In the genomic region with DNA sequence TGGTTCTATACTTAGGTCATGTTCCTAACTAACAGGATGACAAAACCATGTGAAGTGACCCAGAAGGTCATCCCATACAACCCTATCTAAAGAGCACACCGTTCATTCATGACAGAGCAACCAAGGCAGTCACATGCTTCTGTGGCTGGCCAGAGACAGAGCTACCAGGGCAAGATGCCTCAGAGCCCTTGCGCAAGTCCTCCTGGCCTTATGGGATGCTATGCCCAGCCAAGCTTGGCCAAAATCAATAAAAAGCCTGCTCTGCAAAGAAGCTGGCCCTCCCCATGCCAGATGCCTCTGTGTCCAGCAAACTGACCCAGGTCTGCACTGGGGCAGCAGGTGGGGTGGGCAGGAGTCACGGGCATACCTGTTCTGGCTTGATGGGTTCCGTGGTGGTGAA, we compare ENCODE assay signal across 10 mouse cellular contexts.
"Had no signal": no experiment of that assay in that cellular context is flagged by ENCODE, and none has a peak within 500 bp of the region (broad histone marks: within the 10 kb centered on the region; RNA-seq: fewer than 3 reads in every experiment).

No protein-coding gene starts in this region.

- DNase-seq: kidney, adult 9 months; kidney, postnatal 14 days; kidney, postnatal 4 days; left cerebral cortex, postnatal 4 days; lung, adult 2 months; lung, postnatal 14 days; right cerebral cortex, adult 18-20 months; right cerebral cortex, postnatal 14 days; right cerebral cortex, postnatal 4 days; thymus, postnatal 25 days had no signal
